Mouse (Mus musculus): ENCODE data around the gene Pla2g2d. TPM values are rescaled to one million over a fixed set of nuclear protein-coding genes. Genes with fewer than 3 reads are reported as not detected.

Pla2g2d gene
- total RNA-seq (2021), result under 1 TPM; 0.26 to 0.55 TPM
- polyA plus RNA-seq (2012; rRNA removed), result 2.3 and 2.7 TPM in 2 replicates
- long read RNA-seq, partial matches to known transcripts, result 0 of 2 reads
- long read RNA-seq, other reads (novel, unspliced or antisense), result 1 of 2 reads

GRCm38 (mm10) chr4:138775435-138775834 is at the start of gene Pla2g2d:
Gene Pla2g2d, plus strand, starts transcription at chr4:138775735.
- no peaks in the 10 kb centered on the region for H3K4me1 ChIP-seq (ENCODE audit: control insufficient read depth, insufficient read depth, low read length)
- no peak within 1 kb of the TSS for H3K4me3 ChIP-seq
- H3K36me3 ChIP-seq (ENCODE audit: control insufficient read depth, insufficient read depth, low read length), result no peaks in the 10 kb centered on the region
- intact Hi-C loops (cut with DNase I), result no loop called here
- H3K27me3 ChIP-seq (ENCODE audit: control insufficient read depth, insufficient read depth, low read length), result no peaks in the 10 kb centered on the region; the same call in 1 of the 2 replicates
- no peak within 1 kb of the TSS for H3K27ac ChIP-seq
- TF ChIP-seq POLR2A (IDR thresholded peaks at IDR 0.05; ENCODE audit: insufficient read depth, low read depth, low read length) (no peak), CTCF (IDR thresholded peaks at IDR 0.05) (no peak), EP300 (IDR thresholded peaks at IDR 0.05; ENCODE audit: insufficient read depth, low read depth, low read length) (no peak)
- WGBS, result 72% methylated on average over 6 of the region's 6 CpGs
- no peaks in the 10 kb centered on the region for H3K79me2 ChIP-seq (replicated peaks; ENCODE audit: control insufficient read depth, insufficient read depth, low read length)
- DNase-seq, result no peak
- no peak within 1 kb of the TSS for H3K9ac ChIP-seq (ENCODE audit: low read depth, low read length)

DNA sequence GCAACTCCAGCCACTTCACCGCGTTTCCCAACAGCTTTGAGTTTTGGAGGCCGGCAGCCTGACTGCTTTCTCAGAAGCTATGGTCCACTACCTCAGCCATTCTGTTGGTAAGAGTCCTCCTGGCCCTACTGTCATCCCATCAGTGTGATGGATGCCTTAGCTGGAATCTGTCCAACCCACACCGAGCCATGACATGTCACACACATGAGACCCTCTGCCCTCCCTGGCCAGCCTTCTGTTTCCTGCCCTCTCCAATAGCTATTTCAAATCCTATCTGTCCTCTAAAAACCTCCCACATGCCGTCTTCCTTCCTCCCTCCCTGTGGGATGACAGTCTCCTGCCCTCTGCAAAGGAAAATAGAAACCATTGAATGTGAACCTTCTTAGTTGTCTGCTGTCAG is 49.8 kb upstream of the Pla2g2d start:
- Histone ChIP-seq H3K4me3 (no peak overlapping the region), H3K36me3 (ENCODE audit: control insufficient read depth, insufficient read depth, low read length) (no peaks in the 10 kb centered on the region), H3K27me3 (ENCODE audit: control insufficient read depth, insufficient read depth, low read length) (no peaks in the 10 kb centered on the region), H3K9ac (ENCODE audit: low read depth, low read length) (no peak overlapping the region), H3K4me1 (ENCODE audit: control insufficient read depth, insufficient read depth, low read length) (peaks cover 5% of the 10 kb centered on the region), H3K27ac (no peak overlapping the region; the same call in 1 of the 2 replicates), H3K79me2 (replicated peaks; ENCODE audit: control insufficient read depth, insufficient read depth, low read length) (no peaks in the 10 kb centered on the region)
- TF ChIP-seq EP300 (IDR thresholded peaks at IDR 0.05; ENCODE audit: insufficient read depth, low read depth, low read length), result no peak
- no peak for TF ChIP-seq CTCF (IDR thresholded peaks at IDR 0.05)
- no peak for TF ChIP-seq POLR2A (IDR thresholded peaks at IDR 0.05; ENCODE audit: insufficient read depth, low read depth, low read length)
- WGBS, result 41% methylated on average over 5 of the region's 5 CpGs
- no peak for DNase-seq
- intact Hi-C loops (cut with DNase I), result no loop called here

- no peak for DNase-seq
These were observed 46.4 kb upstream of the Pla2g2d start for GRCm38 (mm10) chr4:138729018-138729703.

GRCm38 (mm10) chr4:138734105-138734504 is 41.4 kb upstream of the Pla2g2d start:
- no peak overlapping the region for H3K9ac ChIP-seq (ENCODE audit: low read depth, low read length)
- intact Hi-C loops (cut with DNase I), result no loop called here
- 80% methylated on average over 7 of the region's 7 CpGs for WGBS
- no peaks in the 10 kb centered on the region for H3K36me3 ChIP-seq (ENCODE audit: control insufficient read depth, insufficient read depth, low read length)
- TF ChIP-seq POLR2A (IDR thresholded peaks at IDR 0.05; ENCODE audit: insufficient read depth, low read depth, low read length), result no peak
- no peak for TF ChIP-seq EP300 (IDR thresholded peaks at IDR 0.05; ENCODE audit: insufficient read depth, low read depth, low read length)
- no peak for TF ChIP-seq CTCF (IDR thresholded peaks at IDR 0.05)
- no peak overlapping the region for H3K27ac ChIP-seq
- no peaks in the 10 kb centered on the region for H3K27me3 ChIP-seq (ENCODE audit: control insufficient read depth, insufficient read depth, low read length)
- no peaks in the 10 kb centered on the region for H3K4me1 ChIP-seq (ENCODE audit: control insufficient read depth, insufficient read depth, low read length)
- H3K79me2 ChIP-seq (replicated peaks; ENCODE audit: control insufficient read depth, insufficient read depth, low read length), result no peaks in the 10 kb centered on the region
- no peak for DNase-seq
- H3K4me3 ChIP-seq, result no peak overlapping the region

More at GRCm38 (mm10) chr4:138729018-138729703, 46.4 kb upstream of the Pla2g2d start:
- no peak for TF ChIP-seq POLR2A (IDR thresholded peaks at IDR 0.05; ENCODE audit: insufficient read depth, low read depth, low read length)
- TF ChIP-seq EP300 (IDR thresholded peaks at IDR 0.05; ENCODE audit: insufficient read depth, low read depth, low read length), result no peak
- no peak for TF ChIP-seq CTCF (IDR thresholded peaks at IDR 0.05)
- H3K9ac ChIP-seq (ENCODE audit: low read depth, low read length), result no peak overlapping the region
- no peaks in the 10 kb centered on the region for H3K79me2 ChIP-seq (replicated peaks; ENCODE audit: control insufficient read depth, insufficient read depth, low read length)
- intact Hi-C loops (cut with DNase I), result no loop called here
- peaks cover 2% of the 10 kb centered on the region; the same call in 1 of the 2 replicates for H3K4me1 ChIP-seq (ENCODE audit: control insufficient read depth, insufficient read depth, low read length)
- no peaks in the 10 kb centered on the region for H3K36me3 ChIP-seq (ENCODE audit: control insufficient read depth, insufficient read depth, low read length)
- H3K27me3 ChIP-seq (ENCODE audit: control insufficient read depth, insufficient read depth, low read length), result no peaks in the 10 kb centered on the region
- no peak overlapping the region for H3K4me3 ChIP-seq
- WGBS, result 39% methylated on average over 9 of the region's 9 CpGs
- H3K27ac ChIP-seq, result no peak overlapping the region

GRCm38 (mm10) chr4:138734863-138735262 is 40.7 kb upstream of the Pla2g2d start:
- Histone ChIP-seq H3K79me2 (replicated peaks; ENCODE audit: control insufficient read depth, insufficient read depth, low read length) (no peaks in the 10 kb centered on the region), H3K27ac (no peak overlapping the region), H3K9ac (ENCODE audit: low read depth, low read length) (no peak overlapping the region), H3K36me3 (ENCODE audit: control insufficient read depth, insufficient read depth, low read length) (no peaks in the 10 kb centered on the region), H3K27me3 (ENCODE audit: control insufficient read depth, insufficient read depth, low read length) (no peaks in the 10 kb centered on the region), H3K4me1 (ENCODE audit: control insufficient read depth, insufficient read depth, low read length) (no peaks in the 10 kb centered on the region), H3K4me3 (no peak overlapping the region)
- WGBS, result 89% methylated on average over 4 of the region's 4 CpGs
- intact Hi-C loops (cut with DNase I), result no loop called here
- DNase-seq, result no peak
- TF ChIP-seq POLR2A (IDR thresholded peaks at IDR 0.05; ENCODE audit: insufficient read depth, low read depth, low read length), result no peak
- no peak for TF ChIP-seq EP300 (IDR thresholded peaks at IDR 0.05; ENCODE audit: insufficient read depth, low read depth, low read length)
- TF ChIP-seq CTCF (IDR thresholded peaks at IDR 0.05), result no peak

- intact Hi-C loops (cut with DNase I), result no loop called here
- H3K4me1 ChIP-seq (ENCODE audit: control insufficient read depth, insufficient read depth, low read length), result no peaks in the 10 kb centered on the region
- no peaks in the 10 kb centered on the region for H3K79me2 ChIP-seq (replicated peaks; ENCODE audit: control insufficient read depth, insufficient read depth, low read length)
- H3K27me3 ChIP-seq (ENCODE audit: control insufficient read depth, insufficient read depth, low read length), result no peaks in the 10 kb centered on the region
- no peak within 1 kb of the TSS for H3K9ac ChIP-seq (ENCODE audit: low read depth, low read length)
- H3K27ac ChIP-seq, result no peak within 1 kb of the TSS
- H3K4me3 ChIP-seq, result no peak within 1 kb of the TSS
- no peak for TF ChIP-seq POLR2A (IDR thresholded peaks at IDR 0.05; ENCODE audit: insufficient read depth, low read depth, low read length)
- no peak for TF ChIP-seq EP300 (IDR thresholded peaks at IDR 0.05; ENCODE audit: insufficient read depth, low read depth, low read length)
- TF ChIP-seq CTCF (IDR thresholded peaks at IDR 0.05), result no peak
- 56% methylated on average over 7 of the region's 7 CpGs for WGBS
- no peaks in the 10 kb centered on the region for H3K36me3 ChIP-seq (ENCODE audit: control insufficient read depth, insufficient read depth, low read length)
- no peak for DNase-seq
These were observed 38.5 kb upstream of the Pla2g2d start, which contains the start of gene Ubxn10 for GRCm38 (mm10) chr4:138737031-138737430. Gene Ubxn10, minus strand, starts transcription at chr4:138737167.

All from heart, adult 2 months (tissue).